Mouse (Mus musculus) G1E (cell line): Measurements from ENCODE around the gene Kcnn3.

Source experiments
- CTCF ChIP-seq: IDR thresholded peaks from 2 replicates; pipeline ENCODE4 v1.5.1; 2012; ENCODE audit warnings: low read depth, low read length, inconsistent platforms, mixed read lengths
- GATA1 ChIP-seq: IDR thresholded peaks from 2 replicates; pipeline ENCODE4 v1.6.1; 2012; ENCODE audit warnings: borderline replicate concordance, low read length, inconsistent platforms, mixed read lengths
- POLR2AphosphoS5 ChIP-seq: IDR thresholded peaks from 2 replicates; pipeline ENCODE4 v1.6.1; 2012; ENCODE audit warnings: low read depth, low read length, inconsistent platforms; ENCODE audit not compliant: insufficient replicate concordance
- TAL1 ChIP-seq: conservative IDR thresholded peaks from 2 replicates; pipeline ENCODE4 v1.6.1; 2012; ENCODE audit warnings: low read depth, low read length, inconsistent platforms, mixed read lengths

- TF ChIP-seq CTCF (no peak), TAL1 (no peak), GATA1 (no peak), POLR2AphosphoS5 (no peak)
Observed at GRCm38 (mm10) chr3:89667131-89667530, 147.2 kb downstream of the Kcnn3 start.
